Mouse (Mus musculus) E14TG2a.4 (cell line): Measurements from ENCODE around the gene 2310009B15Rik.

ENCODE experiments used
- CTCF ChIP-seq: conservative IDR thresholded peaks from 2 replicates; pipeline ENCODE4 v1.5.1; 2014; ENCODE audit warnings: low read length
- NANOG ChIP-seq: IDR thresholded peaks from 2 replicates; pipeline ENCODE4 v1.6.1; 2014; ENCODE audit warnings: borderline replicate concordance, low read length, mixed read lengths
- POU5F1 ChIP-seq: IDR thresholded peaks from 2 replicates; pipeline ENCODE4 v1.6.1; 2014; ENCODE audit warnings: low read length, borderline replicate concordance

DNA sequence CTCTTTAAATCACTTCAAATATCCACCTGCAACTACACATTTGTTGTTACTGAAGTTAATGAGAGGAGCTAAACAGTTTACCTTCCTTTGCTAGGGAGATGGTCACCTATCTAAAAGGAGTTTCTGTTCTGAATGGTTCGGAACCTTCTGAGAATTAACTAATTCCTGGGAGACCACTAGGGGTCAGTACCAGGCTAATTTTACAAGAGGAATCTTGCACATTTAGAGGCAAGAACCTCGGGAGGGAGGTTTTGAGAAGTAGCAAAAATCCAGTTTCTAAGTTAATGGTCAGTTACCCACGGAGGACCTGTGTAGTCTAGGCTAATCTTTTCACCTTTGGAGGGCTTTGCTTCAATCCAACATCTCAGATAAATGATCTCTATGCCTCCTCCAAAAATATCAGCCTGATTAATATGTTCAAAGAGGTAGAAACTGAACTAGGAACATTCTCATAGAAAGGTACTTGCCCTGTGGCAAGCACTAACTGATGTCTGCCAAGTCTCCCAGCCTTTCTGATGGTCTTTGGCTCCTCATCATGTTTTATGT is 21.2 kb downstream of the 2310009B15Rik start:
- TF ChIP-seq CTCF (peak; percentile 61), NANOG (no peak), POU5F1 (no peak)
